Mouse (Mus musculus) hindbrain, embryonic 14.5 days (tissue): ENCODE measurements at regions not wholly inside any gene's neighbourhood (a gene's known extent, or its start where the extent isn't known, plus 50 kb on each side); places are given as distances from the start of the nearest gene placed in this dataset.
A peak's percentile ranks its signal among the peaks of the same experiment; 100 is the strongest.
"Not testable (repeated sequence)": the region's sequence is repeated elsewhere in the genome, so short reads cannot be mapped to it uniquely, and the experiment has no call there.

Source experiments
- ATAC-seq: fragments of 200-750 bp; cut with Nextera tagmentation; 2 replicates; pipeline ENCODE4 v1.8.0; 2017; ENCODE audit warnings: moderate number of reproducible peaks, mild to moderate bottlenecking, moderate TSS enrichment, moderate library complexity; ENCODE audit not compliant: low FRiP score
- DNase-seq: peaks from one replicate; pipeline ENCODE4 v3.0.0-alpha.2; 2015; ENCODE audit warnings: low spot score
- H3K27ac ChIP-seq: fragments of 300-500 bp; sonication (generic); 2 replicates; pipeline ENCODE4 v1.5.1; 2014; ENCODE audit warnings: mild to moderate bottlenecking, moderate library complexity
- H3K27me3 ChIP-seq: fragments of 300-500 bp; sonication (generic); 2 replicates; pipeline ENCODE4 v1.6.1; 2014; ENCODE audit warnings: mild to moderate bottlenecking, low read length, mixed read lengths; ENCODE audit not compliant: control insufficient read depth, insufficient read depth
- H3K36me3 ChIP-seq: fragments of 300-500 bp; sonication (generic); replicated peaks from 2 replicates; pipeline ENCODE4 v1.6.1; 2014; ENCODE audit not compliant: control insufficient read depth, insufficient read depth
- H3K4me1 ChIP-seq: fragments of 300-500 bp; sonication (generic); replicated peaks from 2 replicates; pipeline ENCODE4 v1.6.1; 2014; ENCODE audit warnings: antibody characterized with exemption, low read length, mixed read lengths; ENCODE audit not compliant: control insufficient read depth, insufficient read depth
- H3K4me2 ChIP-seq: fragments of 300-500 bp; sonication (generic); replicated peaks from 2 replicates; pipeline ENCODE4 v1.6.1; 2014; ENCODE audit warnings: mild to moderate bottlenecking, moderate library complexity
- H3K4me3 ChIP-seq: fragments of 300-500 bp; sonication (generic); replicated peaks from 2 replicates; pipeline ENCODE4 v1.5.1; 2014; ENCODE audit warnings: mild to moderate bottlenecking, low read length
- H3K9ac ChIP-seq: fragments of 300-500 bp; sonication (generic); 2 replicates; pipeline ENCODE4 v1.6.1; 2014
- H3K9me3 ChIP-seq: fragments of 300-500 bp; sonication (generic); 2 replicates; pipeline ENCODE4 v1.6.1; 2016; ENCODE audit warnings: low read length; ENCODE audit not compliant: control insufficient read depth
- WGBS: fragments of 180-500 bp; shearing (Covaris S2); extraction: QIAGEN DNeasy Blood & Tissue Kit; methylation state at CpG from one replicate; pipeline ENCODE4 v1.1.7; 2014; 5-methylcytosine and 5-hydroxymethylcytosine counted together

DNA sequence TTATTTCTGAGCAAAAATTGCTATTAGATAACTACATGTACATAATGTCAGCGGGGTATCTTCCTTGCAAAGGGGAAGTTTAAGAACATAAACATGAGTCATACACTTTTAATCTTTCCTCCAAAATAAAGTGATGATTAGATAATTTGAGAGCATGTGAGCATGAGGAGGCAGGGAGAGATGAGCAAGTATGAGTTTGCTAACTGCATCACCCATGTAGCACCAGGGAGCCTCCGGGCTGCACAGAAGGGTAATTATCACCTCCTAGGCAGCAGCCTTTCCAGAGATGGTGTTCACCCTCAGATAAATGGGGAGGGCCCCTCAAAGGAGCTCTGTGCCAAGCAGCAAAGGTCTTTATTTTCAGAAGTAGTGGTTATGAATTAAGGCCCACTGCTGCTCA, 568.1 kb upstream of the G6pd2 start:
- no peak for DNase-seq
- Histone ChIP-seq H3K4me2 (no peak overlapping the region), H3K36me3 (no peaks in the 10 kb centered on the region), H3K9ac (no peak overlapping the region), H3K27ac (no peak overlapping the region), H3K4me1 (no peaks in the 10 kb centered on the region), H3K27me3 (no peaks in the 10 kb centered on the region), H3K4me3 (no peak overlapping the region), H3K9me3 (no peaks in the 10 kb centered on the region)
- peak; percentile 65; the same call in 1 of the 2 replicates for ATAC-seq
- WGBS = 78% methylated on average over 2 of the region's 2 CpGs

DNA sequence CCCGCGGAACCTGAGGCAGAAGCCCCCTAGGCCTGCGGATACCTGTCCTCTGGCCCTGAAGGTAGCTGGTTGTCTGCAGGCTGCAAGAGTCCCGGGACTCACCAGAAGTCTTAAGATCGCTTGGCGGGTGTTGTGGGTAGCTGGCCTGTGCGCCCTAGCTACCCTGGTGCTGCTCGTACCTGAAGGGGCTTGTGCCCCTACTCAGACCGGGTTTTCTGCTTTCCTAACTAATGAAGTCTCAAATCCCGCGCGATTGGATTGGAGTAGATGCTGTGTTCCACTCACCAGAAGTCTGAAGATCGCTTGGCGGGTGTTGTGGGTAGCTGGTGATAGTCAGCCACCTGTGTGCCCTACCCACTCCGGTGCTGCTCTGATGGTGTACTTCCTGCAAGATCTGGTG, 520.1 kb upstream of the G6pd2 start:
- not testable (repeated sequence) for H3K4me3 ChIP-seq, H3K9me3 ChIP-seq, ATAC-seq, H3K36me3 ChIP-seq, H3K27ac ChIP-seq, H3K9ac ChIP-seq, H3K4me1 ChIP-seq, H3K4me2 ChIP-seq, H3K27me3 ChIP-seq, DNase-seq
- 93% methylated on average over 15 of the region's 15 CpGs for WGBS

DNA sequence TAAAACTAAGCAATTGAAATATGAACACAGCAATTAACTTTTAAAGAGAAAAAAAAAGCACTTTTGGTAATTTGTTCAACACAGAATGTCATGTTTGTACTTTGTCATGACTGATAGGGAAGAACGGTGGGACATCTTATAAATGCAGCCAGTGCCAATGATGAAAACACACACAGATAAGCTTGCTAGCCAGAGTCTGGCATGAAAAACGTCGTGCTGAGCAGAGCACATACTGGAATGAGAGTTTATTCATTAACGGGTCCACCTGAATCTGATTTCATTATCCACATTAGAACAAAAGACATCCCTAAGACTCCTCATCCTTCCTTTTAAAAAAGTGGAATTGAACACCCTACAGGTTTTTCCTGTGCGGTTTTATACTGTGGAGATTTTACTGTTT, 493.7 kb upstream of the G6pd2 start:
- no peak overlapping the region for H3K9ac ChIP-seq
- no peaks in the 10 kb centered on the region for H3K36me3 ChIP-seq
- no peaks in the 10 kb centered on the region for H3K27me3 ChIP-seq
- H3K4me2 ChIP-seq = no peak overlapping the region
- DNase-seq = no peak
- H3K9me3 ChIP-seq = no peaks in the 10 kb centered on the region
- H3K4me3 ChIP-seq = no peak overlapping the region
- H3K27ac ChIP-seq = no peak overlapping the region
- 81% methylated on average over 5 of the region's 5 CpGs for WGBS
- no peaks in the 10 kb centered on the region for H3K4me1 ChIP-seq
- ATAC-seq = no peak

DNA sequence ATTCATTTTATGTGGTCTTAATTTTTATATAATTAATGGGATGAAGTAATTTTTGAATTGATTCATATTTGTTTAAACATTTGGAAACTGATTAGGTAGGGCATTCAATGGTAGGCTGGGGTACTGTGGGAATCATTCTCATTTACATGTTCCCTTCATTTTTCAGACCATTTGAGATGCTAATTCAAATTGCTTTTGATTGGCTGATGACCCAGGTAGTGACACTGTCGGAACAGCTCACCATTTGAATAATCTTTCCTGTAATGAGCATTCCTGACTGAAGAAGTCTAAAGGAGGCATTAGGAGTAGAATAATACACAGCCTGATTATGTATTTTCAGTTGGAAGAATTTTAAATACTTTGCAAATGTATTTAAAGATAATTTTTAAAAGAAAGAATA, 457.2 kb upstream of the G6pd2 start:
- WGBS = 46% methylated on average over 1 of the region's 1 CpGs
- no peak overlapping the region for H3K4me3 ChIP-seq
- ATAC-seq = no peak
- H3K9me3 ChIP-seq = no peaks in the 10 kb centered on the region
- DNase-seq = no peak
- H3K9ac ChIP-seq = no peak overlapping the region
- H3K4me1 ChIP-seq = no peaks in the 10 kb centered on the region
- no peaks in the 10 kb centered on the region for H3K27me3 ChIP-seq
- no peak overlapping the region for H3K27ac ChIP-seq
- no peak overlapping the region for H3K4me2 ChIP-seq
- no peaks in the 10 kb centered on the region for H3K36me3 ChIP-seq

DNA sequence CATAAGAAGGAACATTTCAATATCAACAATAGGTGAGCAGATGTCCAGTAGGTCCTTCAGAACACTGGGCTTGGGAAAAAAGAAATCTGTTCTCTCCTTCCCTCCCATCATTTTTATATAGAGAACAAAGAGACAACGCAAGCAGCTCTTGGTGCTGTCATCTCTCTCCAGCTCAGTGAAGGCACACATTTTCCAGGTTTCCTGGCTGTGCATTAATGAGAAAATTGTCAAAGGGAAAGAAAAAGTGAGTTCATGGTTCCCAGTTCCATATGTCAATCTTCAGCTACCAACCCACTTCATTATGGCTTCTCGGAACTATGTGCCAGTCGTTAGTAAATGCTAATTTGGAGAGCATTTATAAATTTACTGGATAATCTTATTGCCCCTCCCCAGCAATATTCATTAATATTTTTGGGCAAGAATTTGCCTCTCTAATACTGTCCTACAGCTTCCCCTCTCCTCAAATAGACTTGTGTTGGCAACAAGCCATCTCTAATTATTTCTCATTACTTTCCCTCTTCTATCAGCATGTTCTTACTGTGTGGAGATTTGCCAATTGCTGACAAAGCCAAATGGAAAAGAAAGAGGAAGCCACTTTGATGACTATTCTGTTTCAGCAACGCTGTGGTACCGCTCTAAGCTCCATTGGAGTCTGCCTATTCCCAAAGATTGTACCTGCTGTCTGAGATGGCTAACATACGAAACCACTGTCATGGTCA, 453.2 kb upstream of the G6pd2 start:
- Histone ChIP-seq H3K27ac (no peak overlapping the region), H3K9ac (no peak overlapping the region), H3K27me3 (no peaks in the 10 kb centered on the region), H3K9me3 (no peaks in the 10 kb centered on the region), H3K4me1 (no peaks in the 10 kb centered on the region), H3K4me2 (no peak overlapping the region), H3K36me3 (no peaks in the 10 kb centered on the region), H3K4me3 (no peak overlapping the region)
- 66% methylated on average over 6 of the region's 6 CpGs for WGBS
- ATAC-seq (peak; percentile 53; the same call in 1 of the 2 replicates), DNase-seq (peak; percentile 53)

DNA sequence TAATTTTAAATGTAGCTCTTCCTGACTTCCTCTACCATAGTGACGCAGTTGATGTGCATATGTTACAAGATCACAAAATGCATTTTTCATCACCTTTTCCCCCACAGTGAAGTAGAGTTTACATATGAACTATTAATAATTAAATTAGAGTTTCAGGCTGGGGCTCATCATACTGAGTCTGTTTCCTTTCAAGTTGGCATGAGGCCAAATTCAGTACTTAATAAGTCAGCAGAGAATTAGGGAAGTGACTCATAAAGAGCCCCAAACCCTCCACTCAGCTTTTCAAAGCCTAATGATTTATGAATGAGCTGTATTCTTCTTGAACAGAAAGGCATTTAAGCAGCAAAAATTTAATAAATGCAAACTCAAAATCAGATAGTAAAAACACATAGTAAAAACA, 435.7 kb upstream of the G6pd2 start:
- H3K36me3 ChIP-seq = no peaks in the 10 kb centered on the region
- 51% methylated on average over 1 of the region's 1 CpGs for WGBS
- 0 out of 2 replicates have a peak, but pooled peaks cover 4% of the 10 kb centered on the region for H3K9me3 ChIP-seq
- no peak overlapping the region for H3K4me3 ChIP-seq
- H3K4me2 ChIP-seq = no peak overlapping the region
- no peaks in the 10 kb centered on the region for H3K4me1 ChIP-seq
- ATAC-seq (peak; percentile 66), DNase-seq (peak; percentile 38)
- H3K9ac ChIP-seq = no peak overlapping the region
- no peak overlapping the region for H3K27ac ChIP-seq
- no peaks in the 10 kb centered on the region for H3K27me3 ChIP-seq

DNA sequence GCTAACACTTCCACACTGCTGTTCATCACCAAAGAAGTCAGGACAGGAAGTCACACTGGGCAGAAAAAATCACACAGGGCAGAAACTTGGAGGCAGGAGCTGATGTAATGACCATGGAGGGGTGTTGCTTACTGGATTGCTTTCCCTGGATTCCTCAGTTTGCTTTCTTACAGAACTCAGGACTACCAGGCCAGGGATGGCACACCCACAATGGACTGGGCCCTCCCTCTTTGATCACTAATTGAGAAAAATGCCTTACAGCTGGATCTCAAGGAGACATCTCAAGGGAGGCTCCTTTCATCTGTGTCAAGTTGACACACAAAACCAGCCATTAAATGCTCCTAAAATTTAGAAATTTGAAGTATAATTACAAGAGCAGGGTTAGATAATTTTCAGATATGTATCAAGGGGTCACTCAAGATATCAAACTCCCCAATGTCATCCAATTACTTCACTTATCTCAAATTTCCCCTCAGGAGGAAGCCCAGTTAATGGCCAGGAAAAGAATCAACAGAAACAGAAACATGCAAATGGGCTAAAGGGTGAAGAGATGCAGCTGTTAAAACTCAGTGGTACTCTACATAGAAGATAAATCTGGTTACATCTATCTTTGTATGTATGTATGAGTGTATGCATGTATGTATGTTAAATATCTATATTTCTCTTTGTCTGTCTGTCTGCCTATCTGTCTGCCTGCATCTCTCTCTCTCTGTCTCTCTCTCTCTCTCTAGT, 413.5 kb upstream of the G6pd2 start:
- H3K4me3 ChIP-seq = no peak overlapping the region
- no peaks in the 10 kb centered on the region for H3K36me3 ChIP-seq
- ATAC-seq (no peak), DNase-seq (no peak)
- no peak overlapping the region for H3K9ac ChIP-seq
- H3K27me3 ChIP-seq = no peaks in the 10 kb centered on the region
- no peaks in the 10 kb centered on the region for H3K9me3 ChIP-seq
- H3K27ac ChIP-seq = no peak overlapping the region
- no peaks in the 10 kb centered on the region for H3K4me1 ChIP-seq
- no peak overlapping the region for H3K4me2 ChIP-seq
